ENCODE assay signal across 27 mouse cellular contexts in the genomic region with DNA sequence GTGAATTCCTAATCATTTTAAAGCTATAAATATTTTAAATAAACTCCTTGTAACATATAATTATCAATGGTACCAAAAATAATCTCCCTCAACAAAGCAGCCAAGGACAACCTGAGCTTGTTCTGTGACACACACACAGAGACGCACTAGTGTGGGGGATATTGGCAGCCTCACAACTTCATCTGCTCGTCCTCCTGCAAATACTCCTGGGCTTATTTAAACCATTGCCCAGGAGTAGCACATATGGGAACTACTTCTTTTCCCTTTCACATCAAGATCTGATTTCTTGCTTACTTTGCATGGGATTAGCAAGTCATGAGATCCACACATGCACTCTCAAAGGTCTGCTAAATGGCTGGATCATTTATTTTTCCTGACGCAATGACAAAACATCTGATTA.
A peak's percentile ranks its signal among the peaks of the same experiment; 100 is the strongest.
DNase-seq lines count a peak whose midpoint lies in the region; ATAC-seq and TF ChIP-seq lines count a peak whose summit lies in the region.
"Had no signal": no experiment of that assay in that cellular context is flagged by ENCODE, and none has a peak within 500 bp of the region (broad histone marks: within the 10 kb centered on the region; RNA-seq: fewer than 3 reads in every experiment).

No protein-coding gene starts in this region.

- no peaks in the 10 kb centered on the region for H3K9me3 ChIP-seq in forebrain, embryonic 13.5 days (replicated peaks)
- no peaks in the 10 kb centered on the region for H3K9me3 ChIP-seq in forebrain, postnatal 0 days (ENCODE audit: low read length)
- H3K9me3 ChIP-seq in forebrain, embryonic 16.5 days (ENCODE audit: control insufficient read depth, low read length) = no peaks in the 10 kb centered on the region
- no peaks in the 10 kb centered on the region for H3K9me3 ChIP-seq in forebrain, embryonic 12.5 days
- H3K9me3 ChIP-seq: embryonic facial prominence, embryonic 12.5 days; embryonic facial prominence, embryonic 15.5 days; heart, embryonic 10.5 days; heart, embryonic 13.5 days had no signal

- peak; percentile 61; the same call in 1 of the 2 replicates for ATAC-seq in forebrain, embryonic 13.5 days
- no peak for ATAC-seq in forebrain, postnatal 0 days
- peak; percentile 84 for ATAC-seq in forebrain, embryonic 16.5 days
- no peak for ATAC-seq in forebrain, embryonic 12.5 days (ENCODE audit: low FRiP score)
- ATAC-seq: activated CD4-positive, CD25-positive, alpha-beta regulatory T cell, adult 4 months; hindbrain, postnatal 0 days; inflammation-experienced regulatory T-cells, adult 6 months had no signal

- no peak overlapping the region for H3K9ac ChIP-seq in forebrain, embryonic 13.5 days
- H3K9ac ChIP-seq in forebrain, postnatal 0 days = no peak overlapping the region
- H3K9ac ChIP-seq in forebrain, embryonic 16.5 days (replicated peaks; ENCODE audit: low read depth, low read length) = no peak overlapping the region
- H3K9ac ChIP-seq in forebrain, embryonic 12.5 days = no peak overlapping the region
- H3K9ac ChIP-seq: embryonic facial prominence, embryonic 12.5 days; embryonic facial prominence, embryonic 15.5 days; heart, embryonic 13.5 days; hindbrain, embryonic 14.5 days had no signal

- no peak overlapping the region for H3K4me3 ChIP-seq in forebrain, embryonic 13.5 days
- no peak overlapping the region for H3K4me3 ChIP-seq in forebrain, postnatal 0 days (ENCODE audit: low read depth, low read length)
- no peak overlapping the region for H3K4me3 ChIP-seq in forebrain, embryonic 16.5 days (replicated peaks; ENCODE audit: low read length)
- H3K4me3 ChIP-seq in forebrain, embryonic 12.5 days (replicated peaks) = no peak overlapping the region
- H3K4me3 ChIP-seq: embryonic facial prominence, embryonic 12.5 days; embryonic facial prominence, embryonic 15.5 days; heart, adult 2 months; heart, embryonic 10.5 days; heart, embryonic 13.5 days had no signal

- H3K4me1 ChIP-seq in forebrain, embryonic 13.5 days = no peaks in the 10 kb centered on the region
- no peaks in the 10 kb centered on the region for H3K4me1 ChIP-seq in forebrain, postnatal 0 days (ENCODE audit: insufficient read depth)
- H3K4me1 ChIP-seq in forebrain, embryonic 16.5 days (replicated peaks; ENCODE audit: control insufficient read depth, insufficient read depth, low read length) = no peaks in the 10 kb centered on the region
- no peaks in the 10 kb centered on the region for H3K4me1 ChIP-seq in forebrain, embryonic 12.5 days
- H3K4me1 ChIP-seq: embryonic facial prominence, embryonic 12.5 days; embryonic facial prominence, embryonic 15.5 days; heart, embryonic 10.5 days; heart, embryonic 13.5 days had no signal

- no peak for TF ChIP-seq CTCF in forebrain, postnatal 0 days (IDR thresholded peaks at IDR 0.05; ENCODE audit: low read depth)

- H3K36me3 ChIP-seq in forebrain, embryonic 13.5 days (ENCODE audit: poor library complexity, severe bottlenecking) = no peaks in the 10 kb centered on the region
- no peaks in the 10 kb centered on the region for H3K36me3 ChIP-seq in forebrain, postnatal 0 days (ENCODE audit: insufficient read depth)
- no peaks in the 10 kb centered on the region for H3K36me3 ChIP-seq in forebrain, embryonic 16.5 days (ENCODE audit: control insufficient read depth, insufficient read depth)
- no peaks in the 10 kb centered on the region for H3K36me3 ChIP-seq in forebrain, embryonic 12.5 days (replicated peaks)
- H3K36me3 ChIP-seq: embryonic facial prominence, embryonic 12.5 days; embryonic facial prominence, embryonic 15.5 days; heart, embryonic 10.5 days; heart, embryonic 13.5 days had no signal

- no peak overlapping the region for H3K4me2 ChIP-seq in forebrain, embryonic 13.5 days
- H3K4me2 ChIP-seq in forebrain, postnatal 0 days (ENCODE audit: low read depth) = no peak overlapping the region
- no peak overlapping the region for H3K4me2 ChIP-seq in forebrain, embryonic 16.5 days (ENCODE audit: low read length)
- H3K4me2 ChIP-seq in forebrain, embryonic 12.5 days = no peak overlapping the region
- H3K4me2 ChIP-seq: embryonic facial prominence, embryonic 12.5 days; embryonic facial prominence, embryonic 15.5 days; heart, embryonic 13.5 days; hindbrain, embryonic 14.5 days had no signal

- WGBS in forebrain, embryonic 13.5 days = 64% methylated on average over 3 of the region's 3 CpGs
- WGBS in forebrain, postnatal 0 days = 37% methylated on average over 3 of the region's 3 CpGs
- WGBS in forebrain, embryonic 16.5 days = 36% methylated on average over 3 of the region's 3 CpGs
- WGBS in forebrain, embryonic 12.5 days = 81% methylated on average over 3 of the region's 3 CpGs

- no peak for DNase-seq in forebrain, postnatal 0 days
- peak; percentile 6 to 9 for DNase-seq in layer of hippocampus, adult 8-10 months (ENCODE audit: low spot score in 2 of 2)
- DNase-seq in layer of hippocampus, postnatal 25 days (ENCODE audit: extremely low spot score in 1 of 2, low spot score in 1 of 2) = no peak
- DNase-seq in layer of hippocampus, adult 9-11 months = peak; percentile 14
- DNase-seq in retina, embryonic 14.5 days (ENCODE audit: low spot score) = no peak
- DNase-seq: adrenal gland, adult 8-10 months; adrenal gland, postnatal 25 days; cerebellum, adult 11 months; cerebellum, adult 2 months; cerebellum, adult 9-11 months; cerebellum, postnatal 25 days; gastrocnemius, postnatal 10 days; gastrocnemius, postnatal 36 days; heart, adult 2 months; heart, postnatal 14 days; heart, postnatal 4 days had no signal

- H3K27ac ChIP-seq in forebrain, embryonic 13.5 days = no peak overlapping the region
- no peak overlapping the region for H3K27ac ChIP-seq in forebrain, postnatal 0 days (ENCODE audit: low read depth, low read length)
- H3K27ac ChIP-seq in forebrain, embryonic 16.5 days (ENCODE audit: low read length) = no peak overlapping the region
- no peak overlapping the region for H3K27ac ChIP-seq in forebrain, embryonic 12.5 days
- H3K27ac ChIP-seq: embryonic facial prominence, embryonic 12.5 days; embryonic facial prominence, embryonic 15.5 days; heart, adult 2 months; heart, embryonic 10.5 days; heart, embryonic 13.5 days; hindbrain, embryonic 14.5 days; hindbrain, postnatal 0 days had no signal

- H3K27me3 ChIP-seq in forebrain, embryonic 13.5 days = no peaks in the 10 kb centered on the region
- no peaks in the 10 kb centered on the region for H3K27me3 ChIP-seq in forebrain, postnatal 0 days (ENCODE audit: insufficient read depth, low read length)
- H3K27me3 ChIP-seq in forebrain, embryonic 16.5 days (replicated peaks; ENCODE audit: control insufficient read depth, insufficient read depth, low read length) = no peaks in the 10 kb centered on the region
- no peaks in the 10 kb centered on the region for H3K27me3 ChIP-seq in forebrain, embryonic 12.5 days
- H3K27me3 ChIP-seq: embryonic facial prominence, embryonic 12.5 days; embryonic facial prominence, embryonic 15.5 days; heart, embryonic 13.5 days had no signal

Comparison
In these comparisons a context has a peak if more than half of its experiments do, and no peak if none do; other contexts are left out.
1. ATAC-seq: peak in forebrain, embryonic 13.5 days (single experiment) and forebrain, embryonic 16.5 days (single experiment); none in forebrain, postnatal 0 days (single experiment) and forebrain, embryonic 12.5 days (single experiment).
2. DNase-seq: peak in layer of hippocampus, adult 8-10 months (2 of 2) and layer of hippocampus, adult 9-11 months (single experiment); none in forebrain, postnatal 0 days (single experiment), layer of hippocampus, postnatal 25 days (0 of 2) and retina, embryonic 14.5 days (single experiment).